Mouse (Mus musculus) liver, adult 2 months (tissue): ENCODE results near the gene Lin7a. TPM values are rescaled to one million over a fixed set of nuclear protein-coding genes. Genes with fewer than 3 reads are reported as not detected.

Source experiments
- DNase-seq: peaks from one replicate; pipeline ENCODE4 v3.0.0-alpha.2; 2011; ENCODE audit warnings: low read depth, low spot score; ENCODE audit errors: extremely low read depth
- H3K27ac ChIP-seq: fragments of 200-500 bp; replicated peaks from 2 replicates; pipeline ENCODE4 v1.5.1; 2012; ENCODE audit warnings: low read depth, mild to moderate bottlenecking, control low read depth, inconsistent platforms, low read length; ENCODE audit not compliant: insufficient read depth
- H3K27me3 ChIP-seq: fragments of 200-500 bp; 2 replicates; pipeline ENCODE4 v1.6.1; 2012; ENCODE audit warnings: mild to moderate bottlenecking, moderate library complexity, low read length, inconsistent platforms; ENCODE audit not compliant: control insufficient read depth, insufficient read depth
- H3K36me3 ChIP-seq: fragments of 200-500 bp; 2 replicates; pipeline ENCODE4 v1.6.1; 2012; ENCODE audit warnings: low read length, inconsistent platforms; ENCODE audit not compliant: control insufficient read depth, insufficient read depth
- H3K4me1 ChIP-seq: fragments of 200-500 bp; 2 replicates; pipeline ENCODE4 v1.6.1; 2011; ENCODE audit warnings: low read length; ENCODE audit not compliant: control insufficient read depth, insufficient read depth
- H3K4me3 ChIP-seq: fragments of 200-500 bp; 2 replicates; pipeline ENCODE4 v1.5.1; 2011; ENCODE audit warnings: low read depth, mild to moderate bottlenecking, control low read depth, low read length, moderate library complexity; ENCODE audit not compliant: insufficient read depth
- H3K79me2 ChIP-seq: fragments of 200-500 bp; 2 replicates; pipeline ENCODE4 v1.6.1; 2012; ENCODE audit warnings: inconsistent platforms, mild to moderate bottlenecking, low read length, moderate library complexity; ENCODE audit not compliant: control insufficient read depth, insufficient read depth
- H3K9ac ChIP-seq: fragments of 200-500 bp; 2 replicates; pipeline ENCODE4 v1.6.1; 2012; ENCODE audit warnings: low read depth, mild to moderate bottlenecking, control low read depth, inconsistent platforms, low read length
- CTCF ChIP-seq: fragments of 200-500 bp; IDR thresholded peaks from 2 replicates; pipeline ENCODE4 v1.5.1; 2011; ENCODE audit warnings: low read depth, low read length, control low read depth
- POLR2A ChIP-seq: fragments of 200-500 bp; IDR thresholded peaks from 2 replicates; pipeline ENCODE4 v1.6.1; 2011; ENCODE audit warnings: low read length, control low read depth; ENCODE audit not compliant: insufficient read depth; ENCODE audit errors: extremely low read depth
- WGBS: fragments of 180-500 bp; shearing (Covaris S2); methylation state at CpG from one replicate; pipeline ENCODE4 v1.1.7; 2018; 5-methylcytosine and 5-hydroxymethylcytosine counted together
- polyA plus RNA-seq: library from polyadenylated mRNA; depleted of rRNA; stranded (reverse); fragments of >200 nt; gene quantifications from 2 replicates; pipeline ENCODE4 v1.2.3, GENCODE M21; 2012; rRNA removed
- total RNA-seq: library from RNA; depleted of rRNA; stranded (reverse); fragments of >200 nt; gene quantifications from 2 replicates; pipeline ENCODE4 v1.2.3, GENCODE M21; 2014; rRNA removed

Gene Lin7a
- total RNA-seq (16.1 and 28.2 TPM in 2 replicates), polyA plus RNA-seq (3.4 and 4.4 TPM in 2 replicates)

DNA sequence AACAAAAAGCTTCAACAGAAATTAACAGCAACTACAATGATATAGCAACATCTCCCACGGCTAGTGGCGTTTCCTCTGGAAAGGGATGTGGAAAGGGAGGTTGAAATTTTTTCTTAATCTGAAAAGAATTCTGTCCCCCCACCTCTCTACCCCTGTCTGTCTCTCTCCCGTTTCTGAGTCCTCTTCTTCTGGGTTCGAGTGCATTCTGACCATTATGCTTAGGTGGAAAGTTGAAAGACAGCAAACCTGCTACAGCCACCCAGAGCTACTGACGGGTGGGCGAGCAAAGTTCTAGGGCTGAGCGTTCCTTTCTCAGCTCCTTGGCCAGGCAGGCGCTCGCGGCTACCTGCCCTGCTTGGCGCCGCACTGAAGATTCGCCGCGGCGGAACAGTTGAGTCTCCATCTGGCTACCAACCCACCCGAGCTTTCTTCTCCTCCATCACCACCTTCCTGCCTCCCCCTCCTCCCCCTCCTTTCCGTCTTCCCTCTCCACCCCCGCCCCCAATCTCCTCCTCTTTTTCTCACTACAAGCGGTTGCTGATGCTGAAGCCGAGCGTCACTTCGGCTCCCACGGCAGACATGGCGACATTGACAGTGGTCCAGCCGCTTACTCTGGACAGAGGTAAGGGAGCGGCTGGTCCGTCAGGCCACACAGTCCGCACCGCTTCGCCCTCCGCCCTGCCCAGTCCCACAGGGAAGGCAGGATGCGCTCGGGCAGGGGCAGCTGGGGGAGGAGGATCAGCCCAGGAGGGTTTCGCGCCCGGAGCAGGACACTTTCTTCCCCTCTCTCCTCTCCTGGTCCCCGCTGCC, at the start of gene Lin7a:
Gene Lin7a, plus strand, starts transcription at position 366 of the 810 bp plus-strand sequence.
- Histone ChIP-seq H3K79me2 (peaks cover 4% of the 10 kb centered on the region; the same call in 1 of the 2 replicates), H3K27me3 (no peaks in the 10 kb centered on the region), H3K4me3 (peak within 1 kb of the TSS; percentile 87), H3K27ac (peak within 1 kb of the TSS; percentile 88), H3K4me1 (peaks cover 8% of the 10 kb centered on the region), H3K36me3 (no peaks in the 10 kb centered on the region), H3K9ac (peak within 1 kb of the TSS; percentile 95)
- peak; percentile 45 for DNase-seq
- no peak for TF ChIP-seq CTCF
- peak; percentile 55; the same call in 1 of the 2 replicates for TF ChIP-seq POLR2A
- 2% methylated on average over 38 of the region's 38 CpGs for WGBS

DNA sequence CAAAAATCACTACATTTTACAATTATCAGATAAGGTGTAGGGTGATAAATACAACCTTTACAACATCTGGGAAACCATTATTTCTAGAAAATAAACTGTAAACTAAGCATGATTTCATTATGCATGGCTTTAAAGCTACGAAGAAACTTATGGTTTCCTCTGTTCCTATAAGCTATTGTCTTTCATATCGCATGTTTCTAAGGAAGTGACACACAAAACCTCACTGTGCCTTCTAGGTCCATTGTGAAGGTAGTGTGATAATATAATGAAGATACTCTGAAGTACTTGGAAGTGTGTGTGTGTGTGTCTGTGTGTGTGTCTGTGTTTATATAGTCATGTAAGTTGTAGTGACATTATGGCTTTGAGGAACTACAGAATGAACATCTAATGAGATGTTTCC, 49.8 kb upstream of the Lin7a start:
- TF ChIP-seq CTCF, result no peak
- no peak for TF ChIP-seq POLR2A

DNA sequence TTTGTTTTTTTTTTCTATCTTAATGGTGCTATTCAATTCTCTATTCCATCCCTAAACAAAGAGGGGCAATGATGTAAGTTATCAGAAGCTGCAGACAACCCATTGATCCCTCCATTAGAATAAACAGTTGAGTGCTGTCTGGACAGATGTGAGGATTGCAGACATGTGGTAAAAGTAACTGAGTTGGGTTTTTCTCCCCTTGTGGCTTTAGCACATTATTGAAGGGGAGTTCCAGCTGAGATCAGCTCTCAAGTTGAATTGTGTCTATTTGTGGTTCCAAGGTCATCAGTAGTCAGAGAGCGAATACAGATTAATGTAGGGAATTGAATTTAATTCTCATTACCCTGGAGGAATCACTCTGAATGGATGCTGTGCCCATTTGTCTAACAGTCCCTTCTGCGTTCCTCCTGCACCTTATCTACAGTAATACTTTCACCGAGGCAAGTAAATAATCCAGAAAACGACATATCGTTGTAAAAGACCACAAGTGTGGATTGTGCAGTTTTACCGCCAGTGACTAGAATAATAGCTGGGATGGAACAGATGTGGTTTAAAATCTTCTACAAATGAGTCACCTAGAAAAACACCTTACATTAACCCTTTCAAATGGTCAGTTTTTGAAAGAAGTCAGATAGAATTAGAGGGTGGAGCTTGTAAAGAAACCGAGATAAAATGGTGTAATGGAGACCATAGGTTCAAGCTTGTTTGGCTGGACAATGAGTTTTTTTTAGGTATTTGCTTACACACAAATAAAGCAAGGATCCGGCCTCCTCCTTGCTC, 48.9 kb upstream of the Lin7a start:
- H3K27ac ChIP-seq, result no peak overlapping the region
- H3K4me1 ChIP-seq, result no peaks in the 10 kb centered on the region
- TF ChIP-seq CTCF (no peak), POLR2A (no peak)
- no peaks in the 10 kb centered on the region for H3K79me2 ChIP-seq
- H3K9ac ChIP-seq, result no peak overlapping the region
- H3K27me3 ChIP-seq, result no peaks in the 10 kb centered on the region
- H3K4me3 ChIP-seq, result no peak overlapping the region
- no peak for DNase-seq
- WGBS, result 89% methylated on average over 8 of the region's 8 CpGs
- H3K36me3 ChIP-seq, result no peaks in the 10 kb centered on the region

More for the DNA sequence above, 49.8 kb upstream of the Lin7a start:
- Histone ChIP-seq H3K36me3 (no peaks in the 10 kb centered on the region), H3K4me1 (no peaks in the 10 kb centered on the region), H3K9ac (no peak overlapping the region), H3K27ac (no peak overlapping the region), H3K79me2 (no peaks in the 10 kb centered on the region), H3K4me3 (no peak overlapping the region), H3K27me3 (no peaks in the 10 kb centered on the region)
- 80% methylated on average over 2 of the region's 2 CpGs for WGBS
- DNase-seq, result no peak

DNA sequence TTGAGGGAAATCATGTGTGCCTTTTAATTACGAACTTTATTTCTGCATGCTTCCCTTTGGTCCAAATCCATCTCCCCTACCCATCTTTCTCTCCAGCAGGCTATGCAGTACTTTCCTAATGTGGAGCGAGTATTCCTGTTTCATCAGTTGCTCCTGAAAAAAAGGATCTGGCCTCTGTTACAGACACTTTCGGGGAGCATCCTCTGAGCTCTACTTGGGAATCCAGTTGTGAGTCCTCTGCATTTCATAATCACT, 48.4 kb upstream of the Lin7a start:
- no peak overlapping the region for H3K9ac ChIP-seq
- no peaks in the 10 kb centered on the region for H3K79me2 ChIP-seq
- H3K36me3 ChIP-seq, result no peaks in the 10 kb centered on the region
- no peak overlapping the region for H3K4me3 ChIP-seq
- no peaks in the 10 kb centered on the region for H3K4me1 ChIP-seq
- no peak for TF ChIP-seq POLR2A
- no peaks in the 10 kb centered on the region for H3K27me3 ChIP-seq
- 88% methylated on average over 3 of the region's 3 CpGs for WGBS
- DNase-seq, result no peak
- H3K27ac ChIP-seq, result no peak overlapping the region

DNA sequence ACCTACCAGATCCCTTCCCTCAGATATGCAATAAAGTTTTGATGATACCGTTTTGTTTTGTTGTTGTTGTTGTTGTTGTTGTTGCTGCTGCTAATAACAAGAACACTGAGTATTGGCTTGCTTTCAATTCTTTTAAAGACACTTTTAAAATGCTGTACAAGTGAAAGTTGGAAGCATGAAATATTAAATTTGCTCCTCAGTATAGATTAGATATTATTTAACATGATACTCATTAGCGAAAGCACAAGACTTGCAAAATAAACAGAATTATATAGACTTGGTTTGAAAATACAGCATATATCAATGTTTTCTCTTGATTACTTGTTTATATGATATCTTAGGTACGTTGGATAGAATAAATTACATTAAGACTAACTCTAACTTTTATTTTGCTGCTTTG, 47.7 kb upstream of the Lin7a start:
- H3K27ac ChIP-seq, result no peak overlapping the region
- no peak overlapping the region for H3K9ac ChIP-seq
- H3K79me2 ChIP-seq, result no peaks in the 10 kb centered on the region
- H3K4me1 ChIP-seq, result no peaks in the 10 kb centered on the region
- no peak overlapping the region for H3K4me3 ChIP-seq
- WGBS, result 86% methylated on average over 3 of the region's 3 CpGs
- no peak for DNase-seq
- TF ChIP-seq POLR2A, result no peak
- TF ChIP-seq CTCF, result no peak
- no peaks in the 10 kb centered on the region for H3K27me3 ChIP-seq
- H3K36me3 ChIP-seq, result no peaks in the 10 kb centered on the region
